Mouse (Mus musculus) megakaryocyte, embryonic 14.5 days (primary cell): ENCODE results near the gene Slc4a4.

Source experiments
- FLI1 ChIP-seq: IDR thresholded peaks from 2 replicates; pipeline ENCODE4 v1.6.1; 2012; ENCODE audit warnings: low read length, inconsistent platforms, mixed read lengths
- GATA1 ChIP-seq: IDR thresholded peaks from 3 replicates; pipeline ENCODE4 v1.6.1; 2012; ENCODE audit warnings: mixed read lengths, low read length, inconsistent platforms, borderline replicate concordance

DNA sequence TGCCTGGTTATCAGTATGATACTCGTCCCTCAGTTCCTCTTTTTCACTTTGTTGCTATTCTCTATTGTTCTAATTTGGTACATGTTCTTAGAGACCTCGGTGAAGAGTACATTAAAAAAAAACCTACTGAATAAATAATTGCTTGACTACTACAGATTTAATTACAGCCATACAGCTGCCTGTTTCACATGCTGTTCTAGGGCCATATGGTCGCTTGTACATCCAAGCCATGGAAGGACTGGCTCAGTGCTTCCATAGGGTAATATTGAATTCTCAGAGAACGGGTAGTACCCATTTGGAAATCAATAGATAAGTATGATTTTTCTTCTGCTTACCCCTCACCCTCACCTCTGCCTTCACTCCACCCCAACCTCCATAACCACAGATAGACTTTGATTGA is 215.9 kb downstream of the Slc4a4 start:
- TF ChIP-seq GATA1 (no peak), FLI1 (no peak)
